Mouse (Mus musculus): ENCODE measurements around the gene Zdhhc7. TPM values are rescaled to one million over a fixed set of nuclear protein-coding genes. Genes with fewer than 3 reads are reported as not detected.

Zdhhc7 gene
- polyA plus RNA-seq, 1 experiment from 2014 or later: 30.6 TPM

DNA sequence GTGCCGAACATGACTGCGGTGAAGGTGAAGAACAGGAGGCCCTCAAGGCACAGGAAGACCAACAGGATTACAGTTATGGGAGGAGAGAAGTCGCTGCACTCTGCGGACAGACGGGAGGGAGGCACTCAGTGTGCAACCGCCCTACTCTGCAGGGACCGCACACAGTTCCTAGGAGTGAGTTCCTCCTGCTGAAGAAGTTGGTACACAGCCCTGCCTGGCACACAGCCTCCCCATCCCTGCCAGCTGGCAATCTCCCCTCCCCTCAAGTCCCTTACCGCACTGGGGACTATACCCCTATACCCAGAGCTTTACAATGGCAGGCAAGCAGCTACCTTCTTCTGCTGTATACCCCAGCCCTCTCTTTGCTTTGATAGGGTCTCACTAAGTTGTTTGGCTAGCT, 18.0 kb downstream of the Zdhhc7 start:
- 98% methylated on average over 8 of the region's 8 CpGs for WGBS
- ATAC-seq (ENCODE audit: low FRiP score): no peak
- Histone ChIP-seq H3K4me3 (no peak overlapping the region), H3K9me3 (replicated peaks) (no peaks in the 10 kb centered on the region), H3K27me3 (no peaks in the 10 kb centered on the region), H3K4me2 (replicated peaks) (no peak overlapping the region), H3K4me1 (no peaks in the 10 kb centered on the region), H3K36me3 (peaks cover 73% of the 10 kb centered on the region), H3K9ac (no peak overlapping the region), H3K27ac (no peak overlapping the region)

DNA sequence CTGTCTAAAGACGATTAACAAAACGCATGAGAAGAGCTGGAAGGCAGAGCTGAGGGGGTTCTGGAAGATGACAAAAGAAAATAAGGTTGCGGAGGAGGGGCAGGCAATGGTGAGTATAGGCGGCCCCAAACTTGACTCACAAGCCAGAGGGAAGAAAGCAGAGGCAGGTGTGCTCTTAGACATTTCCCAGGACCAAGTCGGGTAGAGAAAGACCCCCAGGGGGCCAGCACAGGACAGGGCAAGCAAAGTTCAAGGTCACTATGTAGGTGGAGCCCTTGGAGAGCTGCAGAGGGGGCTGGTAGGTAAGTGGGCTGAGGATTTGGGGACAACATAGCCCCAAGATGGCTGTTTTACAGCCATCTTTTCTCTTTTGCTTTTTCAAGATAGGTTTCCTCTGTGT, 21.9 kb downstream of the Zdhhc7 start:
- WGBS: 70% methylated on average over 5 of the region's 5 CpGs
- Histone ChIP-seq H3K9ac (no peak overlapping the region), H3K27ac (no peak overlapping the region), H3K4me2 (replicated peaks) (no peak overlapping the region), H3K4me1 (peaks cover 5% of the 10 kb centered on the region; the same call in 1 of the 2 replicates), H3K36me3 (peaks cover 38% of the 10 kb centered on the region), H3K27me3 (no peaks in the 10 kb centered on the region), H3K9me3 (replicated peaks) (no peaks in the 10 kb centered on the region), H3K4me3 (no peak overlapping the region)
- no peak for ATAC-seq (ENCODE audit: low FRiP score)

DNA sequence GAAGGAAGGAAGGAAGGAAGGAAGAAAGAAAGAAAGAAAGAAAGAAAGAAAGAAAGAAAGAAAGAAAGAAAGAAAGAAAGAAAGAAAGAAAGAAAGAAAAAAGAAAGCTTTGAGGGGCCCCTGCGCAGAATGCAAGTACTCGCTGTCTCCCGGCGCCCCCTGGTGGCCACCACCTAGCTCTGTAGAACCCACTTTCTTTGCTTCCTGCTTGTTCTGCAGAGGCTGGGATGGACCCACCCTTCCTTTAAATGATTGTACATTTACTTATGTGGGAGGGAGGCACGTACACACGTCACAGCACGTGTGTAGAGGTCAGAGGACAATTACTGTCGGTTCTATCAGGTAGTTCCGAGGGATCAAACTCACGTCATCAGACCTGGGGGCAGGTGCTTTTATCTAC, 23.2 kb downstream of the Zdhhc7 start:
- H3K27ac ChIP-seq: no peak overlapping the region
- ATAC-seq (ENCODE audit: low FRiP score): no peak
- peaks cover 32% of the 10 kb centered on the region for H3K36me3 ChIP-seq
- no peak overlapping the region for H3K4me2 ChIP-seq (replicated peaks)
- H3K27me3 ChIP-seq: no peaks in the 10 kb centered on the region
- H3K4me3 ChIP-seq: no peak overlapping the region
- no peaks in the 10 kb centered on the region for H3K9me3 ChIP-seq (replicated peaks)
- H3K4me1 ChIP-seq: peaks cover 5% of the 10 kb centered on the region; the same call in 1 of the 2 replicates
- no peak overlapping the region for H3K9ac ChIP-seq
- 19% methylated on average over 10 of the region's 10 CpGs for WGBS

DNA sequence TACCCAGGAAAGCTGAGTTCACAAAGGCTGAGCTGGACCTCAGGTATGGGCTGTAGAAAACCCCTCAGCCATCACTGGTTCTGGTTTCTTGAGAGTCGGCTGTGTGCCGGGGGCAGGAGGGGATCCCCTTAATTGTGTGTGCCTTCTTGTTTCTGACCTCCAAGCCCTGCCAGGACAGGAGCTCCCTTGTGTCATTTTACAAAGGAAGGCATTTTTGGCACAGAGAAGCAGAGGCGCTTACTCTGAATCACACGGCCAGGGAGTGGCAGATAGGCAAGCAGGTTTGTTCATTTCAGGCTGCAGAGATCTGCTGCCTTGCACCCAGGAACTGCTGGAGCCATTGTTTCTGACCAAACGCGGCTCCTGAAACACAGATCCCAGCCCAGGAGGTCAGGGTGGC, 25.9 kb downstream of the Zdhhc7 start:
- Histone ChIP-seq H3K36me3 (peaks cover 5% of the 10 kb centered on the region), H3K9ac (no peak overlapping the region), H3K4me3 (no peak overlapping the region), H3K4me1 (peaks cover 5% of the 10 kb centered on the region; the same call in 1 of the 2 replicates), H3K27ac (no peak overlapping the region), H3K9me3 (replicated peaks) (no peaks in the 10 kb centered on the region), H3K27me3 (no peaks in the 10 kb centered on the region), H3K4me2 (replicated peaks) (0 out of 2 replicates have a peak overlapping the region, but pooled peaks have one; percentile 4)
- no peak for ATAC-seq (ENCODE audit: low FRiP score)
- WGBS: 49% methylated on average over 6 of the region's 6 CpGs

DNA sequence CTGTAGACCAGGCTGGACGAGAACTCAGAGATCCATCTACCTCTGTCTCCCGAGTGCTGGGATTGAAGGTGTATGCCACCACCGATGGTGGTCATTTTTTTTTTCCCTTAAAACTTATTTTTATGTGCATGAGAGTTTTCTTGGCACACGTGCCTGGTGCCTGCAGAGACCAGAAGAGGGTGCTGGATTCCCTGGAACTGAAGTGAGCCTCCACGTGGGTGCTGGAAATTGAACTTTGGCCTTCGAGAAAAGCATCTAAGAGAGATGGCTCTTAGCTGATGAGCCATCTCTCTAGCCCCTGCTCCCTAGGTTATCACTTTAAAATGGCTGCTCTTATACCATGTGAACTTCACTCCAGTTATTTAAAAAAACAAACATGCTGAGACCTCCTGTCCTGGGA, 26.8 kb downstream of the Zdhhc7 start:
- WGBS: 70% methylated on average over 6 of the region's 6 CpGs
- Histone ChIP-seq H3K27me3 (no peaks in the 10 kb centered on the region), H3K4me3 (no peak overlapping the region), H3K4me1 (peaks cover 5% of the 10 kb centered on the region; the same call in 1 of the 2 replicates), H3K9ac (no peak overlapping the region), H3K4me2 (replicated peaks) (no peak overlapping the region), H3K36me3 (no peaks in the 10 kb centered on the region), H3K27ac (no peak overlapping the region), H3K9me3 (replicated peaks) (no peaks in the 10 kb centered on the region)
- ATAC-seq (ENCODE audit: low FRiP score): no peak

DNA sequence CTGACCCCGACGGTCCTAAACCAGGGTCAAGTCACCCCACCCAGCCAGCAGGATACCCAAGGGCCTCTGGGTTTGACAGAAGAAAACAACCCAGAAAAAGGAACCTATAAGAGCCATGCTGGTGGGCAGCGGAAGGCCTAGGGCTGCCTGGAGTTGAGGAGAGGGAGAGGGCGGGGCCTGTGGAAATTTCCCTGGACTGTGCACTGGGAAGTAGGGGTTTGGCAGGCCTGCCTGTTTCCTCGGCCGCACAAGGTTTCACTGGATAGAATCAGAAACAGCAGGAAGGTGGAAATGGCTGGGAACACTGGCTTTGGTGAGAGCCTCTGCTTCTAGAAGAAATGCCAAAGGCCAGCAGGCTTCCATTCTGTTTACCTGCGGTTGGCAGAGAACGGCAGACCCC, 28.5 kb downstream of the Zdhhc7 start:
- ATAC-seq (ENCODE audit: low FRiP score): no peak
- Histone ChIP-seq H3K4me3 (no peak overlapping the region), H3K36me3 (no peaks in the 10 kb centered on the region), H3K4me1 (peaks cover 5% of the 10 kb centered on the region; the same call in 1 of the 2 replicates), H3K4me2 (replicated peaks) (no peak overlapping the region), H3K9me3 (replicated peaks) (no peaks in the 10 kb centered on the region), H3K27me3 (no peaks in the 10 kb centered on the region), H3K9ac (no peak overlapping the region), H3K27ac (no peak overlapping the region)
- WGBS: 80% methylated on average over 8 of the region's 8 CpGs

DNA sequence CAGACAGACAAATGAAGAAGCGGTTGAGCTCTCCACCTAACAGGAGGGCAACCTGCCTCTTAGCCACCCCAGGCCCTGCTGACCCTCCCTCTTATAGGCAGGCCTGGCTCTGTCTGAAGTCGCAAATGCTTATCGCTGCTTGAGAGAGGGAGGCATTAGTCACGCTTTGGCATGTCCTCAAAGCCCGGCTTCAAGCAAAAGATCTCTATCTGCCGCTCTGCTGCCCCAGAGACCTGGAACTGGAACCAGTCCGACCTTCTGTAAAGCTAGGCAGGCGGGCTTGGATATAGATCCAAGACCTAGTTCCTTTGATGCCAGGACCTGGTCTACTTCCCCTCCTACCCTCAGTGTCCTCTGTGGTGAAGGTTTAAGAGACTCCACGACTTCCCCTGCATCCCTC, 29.0 kb downstream of the Zdhhc7 start:
- Histone ChIP-seq H3K4me1 (peaks cover 5% of the 10 kb centered on the region; the same call in 1 of the 2 replicates), H3K9ac (no peak overlapping the region), H3K9me3 (replicated peaks) (0 out of 2 replicates have a peak, but pooled peaks cover 2% of the 10 kb centered on the region), H3K4me2 (replicated peaks) (no peak overlapping the region), H3K27ac (no peak overlapping the region), H3K27me3 (no peaks in the 10 kb centered on the region), H3K36me3 (no peaks in the 10 kb centered on the region), H3K4me3 (no peak overlapping the region)
- 52% methylated on average over 9 of the region's 9 CpGs for WGBS
- no peak for ATAC-seq (ENCODE audit: low FRiP score)

DNA sequence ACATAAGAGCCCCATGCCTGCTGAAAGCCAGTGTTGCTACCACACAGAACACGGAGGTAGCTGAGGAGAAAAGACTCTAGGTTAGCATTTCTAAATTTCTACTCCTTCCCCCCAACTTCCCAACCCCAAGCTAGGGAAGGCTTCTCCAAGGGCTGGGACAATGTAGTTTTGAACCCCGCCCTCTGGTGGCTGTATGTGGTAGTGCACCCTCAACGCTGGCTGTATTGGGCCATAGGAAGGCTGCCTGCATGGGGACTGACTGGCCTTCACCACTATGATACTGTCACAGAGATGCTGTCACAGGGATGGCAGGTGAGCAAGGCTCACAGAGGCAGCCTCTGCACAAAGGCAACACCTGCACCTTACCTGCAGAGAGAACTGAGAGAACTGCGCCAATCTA, 29.6 kb downstream of the Zdhhc7 start:
- Histone ChIP-seq H3K4me1 (peaks cover 5% of the 10 kb centered on the region; the same call in 1 of the 2 replicates), H3K36me3 (no peaks in the 10 kb centered on the region), H3K27me3 (no peaks in the 10 kb centered on the region), H3K27ac (no peak overlapping the region), H3K9ac (no peak overlapping the region), H3K4me2 (replicated peaks) (no peak overlapping the region), H3K9me3 (replicated peaks) (0 out of 2 replicates have a peak, but pooled peaks cover 4% of the 10 kb centered on the region), H3K4me3 (no peak overlapping the region)
- peak; percentile 60; the same call in 1 of the 2 replicates for ATAC-seq (ENCODE audit: low FRiP score)
- WGBS: 28% methylated on average over 4 of the region's 4 CpGs

DNA sequence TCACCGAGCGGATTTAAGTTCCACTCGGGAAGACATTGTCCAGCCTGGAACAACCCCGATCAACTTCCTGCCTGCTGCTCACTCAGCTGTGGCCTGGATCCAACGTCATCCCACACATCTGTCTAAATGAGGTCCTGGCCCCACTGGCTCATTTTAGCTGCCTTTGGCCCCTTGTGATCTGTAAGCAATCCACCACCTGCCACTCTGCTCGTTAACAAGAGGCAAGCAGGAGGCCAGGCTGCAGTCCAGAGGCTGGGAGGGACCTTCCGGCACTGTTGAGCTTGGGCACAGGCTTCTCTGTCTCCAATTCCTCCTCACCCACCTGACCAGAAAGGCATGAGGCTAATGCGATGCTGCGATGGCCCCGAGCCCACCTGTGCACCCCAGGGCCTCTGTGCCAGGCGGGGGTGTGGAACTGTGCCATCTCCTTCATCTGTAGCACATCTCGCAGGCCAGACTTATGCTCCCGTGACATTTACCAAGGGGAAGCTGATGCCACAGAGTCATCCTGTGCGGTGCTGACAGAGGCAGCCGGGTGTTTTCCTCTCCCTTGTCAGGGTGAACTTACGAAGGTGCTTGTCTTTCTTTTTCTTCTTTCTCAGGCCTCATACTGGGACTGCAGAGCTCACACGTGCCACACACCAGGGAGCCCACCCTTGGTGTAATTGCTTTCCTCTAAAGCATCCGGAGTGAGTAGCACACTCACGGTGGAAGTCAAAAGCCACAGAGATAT, 33.2 kb downstream of the Zdhhc7 start:
- Histone ChIP-seq H3K9me3 (replicated peaks) (0 out of 2 replicates have a peak, but pooled peaks cover 4% of the 10 kb centered on the region), H3K9ac (no peak overlapping the region), H3K27me3 (no peaks in the 10 kb centered on the region), H3K4me2 (replicated peaks) (no peak overlapping the region), H3K4me3 (no peak overlapping the region), H3K27ac (no peak overlapping the region; the same call in 1 of the 2 replicates), H3K36me3 (no peaks in the 10 kb centered on the region), H3K4me1 (no peaks in the 10 kb centered on the region)
- ATAC-seq (ENCODE audit: low FRiP score): no peak
- WGBS: 61% methylated on average over 19 of the region's 19 CpGs

DNA sequence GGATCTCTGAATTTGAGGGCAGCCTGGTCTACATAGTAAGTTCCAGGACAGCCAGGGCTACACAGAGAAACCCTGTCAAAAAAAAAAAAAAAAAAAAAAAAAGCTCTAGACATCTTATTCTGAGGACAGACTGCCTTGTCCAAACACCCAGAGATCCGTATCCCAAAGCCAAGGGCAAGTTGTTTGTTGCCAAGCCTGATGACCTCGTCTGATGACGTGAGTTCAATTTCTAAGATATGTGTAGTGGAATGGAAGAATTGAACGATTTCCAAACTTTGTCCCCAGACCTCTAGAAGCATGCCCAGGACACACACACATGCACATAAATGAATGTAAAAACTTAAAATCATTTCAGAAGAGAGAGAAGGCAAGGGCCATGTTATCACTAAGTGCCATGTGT, 35.1 kb downstream of the Zdhhc7 start:
- Histone ChIP-seq H3K27me3 (no peaks in the 10 kb centered on the region), H3K27ac (no peak overlapping the region), H3K36me3 (no peaks in the 10 kb centered on the region), H3K9me3 (replicated peaks) (0 out of 2 replicates have a peak, but pooled peaks cover 4% of the 10 kb centered on the region), H3K4me2 (replicated peaks) (no peak overlapping the region), H3K4me3 (no peak overlapping the region), H3K9ac (no peak overlapping the region), H3K4me1 (no peaks in the 10 kb centered on the region)
- ATAC-seq (ENCODE audit: low FRiP score): no peak
- WGBS: 84% methylated on average over 4 of the region's 4 CpGs

DNA sequence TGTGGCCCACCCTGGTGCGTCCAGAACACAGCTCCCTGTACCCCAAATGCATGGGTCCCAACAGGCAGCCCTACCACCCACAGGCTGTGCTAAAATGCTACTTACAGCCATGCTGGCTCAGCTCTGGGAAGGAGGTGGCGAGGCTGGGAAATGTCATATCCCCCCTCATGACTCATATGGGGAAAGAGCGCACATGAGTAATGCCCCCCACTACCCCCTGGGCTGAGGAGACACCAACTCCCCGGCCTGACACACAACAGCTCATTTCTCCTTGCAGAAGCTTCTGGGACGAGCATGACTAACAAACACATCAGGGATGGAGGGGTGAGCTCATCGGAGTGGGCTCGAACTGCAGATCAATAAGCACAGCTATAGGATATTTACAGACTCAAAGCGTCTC, 35.7 kb downstream of the Zdhhc7 start:
- 91% methylated on average over 8 of the region's 8 CpGs for WGBS
- no peak for ATAC-seq (ENCODE audit: low FRiP score)
- Histone ChIP-seq H3K9me3 (replicated peaks) (0 out of 2 replicates have a peak, but pooled peaks cover 4% of the 10 kb centered on the region), H3K4me2 (replicated peaks) (no peak overlapping the region), H3K4me3 (no peak overlapping the region), H3K27ac (no peak overlapping the region), H3K27me3 (no peaks in the 10 kb centered on the region), H3K36me3 (no peaks in the 10 kb centered on the region), H3K4me1 (no peaks in the 10 kb centered on the region), H3K9ac (no peak overlapping the region)

DNA sequence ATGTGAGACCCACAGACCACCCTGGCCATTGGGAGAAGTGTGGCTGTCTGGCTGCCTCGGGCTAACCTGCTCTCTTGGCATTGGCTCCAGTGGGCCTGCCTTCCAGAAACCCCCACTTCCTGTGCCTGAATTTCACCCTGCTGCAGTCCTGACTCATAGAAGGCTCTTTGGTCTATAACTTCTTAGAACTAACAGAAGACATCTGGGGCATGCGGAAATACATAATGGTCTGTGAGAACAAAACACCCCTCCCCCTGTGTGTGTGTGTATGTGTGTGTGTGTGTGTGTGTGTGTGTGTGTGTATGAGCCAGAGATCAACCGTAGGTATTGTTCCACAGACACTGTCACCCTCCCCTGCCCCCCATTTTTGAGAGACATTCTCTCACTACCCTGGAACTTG, 38.0 kb downstream of the Zdhhc7 start:
- no peak overlapping the region for H3K27ac ChIP-seq
- H3K4me1 ChIP-seq: no peaks in the 10 kb centered on the region
- 0 out of 2 replicates have a peak, but pooled peaks cover 4% of the 10 kb centered on the region for H3K9me3 ChIP-seq (replicated peaks)
- no peak for ATAC-seq (ENCODE audit: low FRiP score)
- no peak overlapping the region for H3K9ac ChIP-seq
- H3K4me3 ChIP-seq: no peak overlapping the region
- WGBS: 85% methylated on average over 3 of the region's 3 CpGs
- H3K4me2 ChIP-seq (replicated peaks): no peak overlapping the region
- no peaks in the 10 kb centered on the region for H3K36me3 ChIP-seq
- H3K27me3 ChIP-seq: no peaks in the 10 kb centered on the region

DNA sequence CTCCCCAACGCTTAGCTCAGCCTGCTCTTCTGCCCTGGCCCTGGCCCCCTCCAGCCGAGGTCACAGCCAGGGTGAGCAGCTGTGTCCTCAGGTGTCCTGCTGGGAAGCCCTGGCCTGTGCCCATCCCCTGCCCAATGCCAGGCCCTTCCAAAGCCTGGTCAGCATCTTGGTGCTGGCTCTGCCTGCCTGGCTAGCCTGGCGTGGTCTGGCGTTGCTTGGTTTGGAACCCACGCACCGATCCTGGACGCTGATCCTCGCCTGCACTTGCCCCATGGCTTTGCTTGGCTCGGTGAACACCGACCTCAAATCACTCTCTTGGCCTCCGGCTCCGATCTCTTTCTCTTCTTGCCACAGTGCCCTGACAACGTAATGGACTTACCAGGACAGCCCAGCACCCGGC, 38.5 kb downstream of the Zdhhc7 start:
- no peak for ATAC-seq (ENCODE audit: low FRiP score)
- Histone ChIP-seq H3K27ac (no peak overlapping the region), H3K4me2 (replicated peaks) (no peak overlapping the region), H3K4me1 (no peaks in the 10 kb centered on the region), H3K36me3 (no peaks in the 10 kb centered on the region), H3K9ac (no peak overlapping the region), H3K27me3 (no peaks in the 10 kb centered on the region), H3K9me3 (replicated peaks) (0 out of 2 replicates have a peak, but pooled peaks cover 4% of the 10 kb centered on the region), H3K4me3 (no peak overlapping the region)
- 89% methylated on average over 14 of the region's 14 CpGs for WGBS

Measured in hindbrain, embryonic 12.5 days (tissue).